Mouse (Mus musculus): ENCODE results near the gene Lrit3.

GRCm38 (mm10) chr3:129824891-129825290 is 21.1 kb upstream of the Lrit3 start:
- no peak for TF ChIP-seq CTCF (IDR thresholded peaks at IDR 0.05)
- TF ChIP-seq EP300 (IDR thresholded peaks at IDR 0.05; ENCODE audit: insufficient read depth, low read depth, low read length) = no peak
- TF ChIP-seq POLR2A (IDR thresholded peaks at IDR 0.05; ENCODE audit: insufficient read depth, low read depth, low read length) = no peak

All from heart, adult 2 months (tissue).